Mouse (Mus musculus) hindbrain, embryonic 15.5 days (tissue): ENCODE measurements at regions not wholly inside any gene's neighbourhood (a gene's known extent, or its start where the extent isn't known, plus 50 kb on each side); places are given as distances from the start of the nearest gene placed in this dataset.

Experiments used
- ATAC-seq: fragments of 200-750 bp; cut with Nextera tagmentation; 2 replicates; pipeline ENCODE4 v1.8.0; 2017; ENCODE audit warnings: low read depth, moderate number of reproducible peaks, moderate TSS enrichment; ENCODE audit not compliant: low FRiP score
- H3K27ac ChIP-seq: fragments of 300-500 bp; sonication (generic); replicated peaks from 2 replicates; pipeline ENCODE4 v1.5.1; 2015; ENCODE audit warnings: mild to moderate bottlenecking, inconsistent platforms
- H3K27me3 ChIP-seq: fragments of 300-500 bp; sonication (generic); 2 replicates; pipeline ENCODE4 v1.6.1; 2015; ENCODE audit warnings: control low read depth, inconsistent platforms
- H3K36me3 ChIP-seq: fragments of 300-500 bp; sonication (generic); 2 replicates; pipeline ENCODE4 v1.6.1; 2015; ENCODE audit warnings: control low read depth, inconsistent platforms
- H3K4me1 ChIP-seq: fragments of 300-500 bp; sonication (generic); replicated peaks from 2 replicates; pipeline ENCODE4 v1.6.1; 2015; ENCODE audit warnings: control low read depth, inconsistent platforms
- H3K4me2 ChIP-seq: fragments of 300-500 bp; sonication (generic); 2 replicates; pipeline ENCODE4 v1.6.1; 2015; ENCODE audit warnings: moderate library complexity, mild to moderate bottlenecking, inconsistent platforms
- H3K4me3 ChIP-seq: fragments of 300-500 bp; sonication (generic); 2 replicates; pipeline ENCODE4 v1.5.1; 2015; ENCODE audit warnings: mild to moderate bottlenecking, inconsistent platforms
- H3K9ac ChIP-seq: fragments of 300-500 bp; sonication (generic); 2 replicates; pipeline ENCODE4 v1.6.1; 2015; ENCODE audit warnings: inconsistent platforms
- H3K9me3 ChIP-seq: fragments of 300-500 bp; sonication (generic); 2 replicates; pipeline ENCODE4 v1.6.1; 2016; ENCODE audit warnings: control low read depth, inconsistent platforms
- WGBS: fragments of 180-500 bp; shearing (Covaris S2); methylation state at CpG from one replicate; pipeline ENCODE4 v1.1.7; 2015; 5-methylcytosine and 5-hydroxymethylcytosine counted together

GRCm38 (mm10) chr13:90364518-90365027, 275.2 kb upstream of the Xrcc4 start:
- Histone ChIP-seq H3K27me3 (no peaks in the 10 kb centered on the region), H3K4me2 (no peak overlapping the region), H3K4me1 (no peaks in the 10 kb centered on the region), H3K36me3 (no peaks in the 10 kb centered on the region), H3K27ac (no peak overlapping the region), H3K9me3 (no peaks in the 10 kb centered on the region), H3K9ac (no peak overlapping the region), H3K4me3 (no peak overlapping the region)
- 78% methylated on average over 4 of the region's 4 CpGs for WGBS
- ATAC-seq, result no peak

DNA sequence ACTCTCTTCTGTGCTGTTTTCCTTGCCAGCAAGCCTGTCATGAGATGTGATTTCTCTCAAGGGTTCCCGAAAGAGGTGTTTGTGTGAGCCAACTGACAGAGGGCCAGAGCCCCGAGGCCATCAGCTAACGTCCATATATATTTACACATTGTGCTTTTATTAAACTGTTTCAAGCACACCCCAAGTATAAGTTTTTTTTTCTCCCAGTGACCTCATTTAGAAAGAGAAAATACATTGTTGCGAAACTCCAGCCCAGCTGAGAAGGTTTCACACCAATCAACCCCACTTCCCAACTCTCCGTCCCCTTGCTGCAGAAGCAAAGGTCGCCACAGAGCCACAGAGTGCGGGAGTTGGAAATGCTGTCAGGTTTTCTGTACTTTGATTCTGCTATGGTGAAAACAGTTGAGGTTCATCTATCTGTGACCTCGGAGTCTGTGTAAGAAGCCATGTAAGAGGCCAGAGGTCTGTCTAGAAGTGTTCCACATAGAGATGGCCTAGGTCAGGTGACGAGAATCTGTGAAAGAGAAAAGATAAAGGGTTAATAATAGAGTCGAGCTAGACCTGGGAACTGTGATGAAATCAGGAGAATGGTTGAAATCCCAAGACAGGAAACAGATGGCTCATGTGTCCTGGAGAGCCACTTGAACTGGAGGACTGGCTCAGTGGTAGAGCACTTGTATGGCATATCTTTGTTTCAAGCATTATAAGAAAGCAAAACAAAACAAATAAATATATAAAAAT, 270.6 kb upstream of the Xrcc4 start:
- no peak overlapping the region for H3K4me2 ChIP-seq
- no peak for ATAC-seq

GRCm38 (mm10) chr13:90358149-90358548, 268.7 kb upstream of the Xrcc4 start:
- Histone ChIP-seq H3K27ac (no peak overlapping the region), H3K9me3 (no peaks in the 10 kb centered on the region), H3K9ac (no peak overlapping the region), H3K4me1 (no peaks in the 10 kb centered on the region), H3K4me2 (no peak overlapping the region), H3K36me3 (no peaks in the 10 kb centered on the region), H3K4me3 (no peak overlapping the region), H3K27me3 (no peaks in the 10 kb centered on the region)
- no peak for ATAC-seq
- WGBS, result 31% methylated on average over 1 of the region's 1 CpGs

More for the DNA sequence above, 270.6 kb upstream of the Xrcc4 start:
- 71% methylated on average over 10 of the region's 10 CpGs for WGBS
- Histone ChIP-seq H3K9ac (no peak overlapping the region), H3K36me3 (no peaks in the 10 kb centered on the region), H3K4me3 (no peak overlapping the region), H3K4me1 (no peaks in the 10 kb centered on the region), H3K27ac (no peak overlapping the region), H3K27me3 (no peaks in the 10 kb centered on the region), H3K9me3 (no peaks in the 10 kb centered on the region)

DNA sequence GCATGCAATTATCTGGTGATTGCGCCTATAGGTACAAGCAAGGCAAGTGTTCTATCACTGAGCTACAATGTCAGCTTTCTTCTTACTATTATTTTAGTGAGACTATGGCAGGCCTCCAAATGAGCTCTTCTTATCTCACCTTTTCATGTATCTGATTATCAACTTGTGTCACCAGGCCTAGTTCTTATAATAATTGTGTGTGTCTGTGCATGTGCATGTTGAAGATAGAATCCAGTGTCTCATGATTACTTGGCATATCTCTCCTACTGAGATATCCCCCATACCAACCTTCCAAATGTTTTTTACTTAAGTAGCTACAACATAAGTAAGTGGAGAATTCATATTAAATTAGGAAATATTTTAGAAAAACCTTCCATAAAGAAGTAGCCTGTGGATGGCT, 266.2 kb upstream of the Xrcc4 start:
- no peak overlapping the region for H3K4me3 ChIP-seq
- H3K9ac ChIP-seq, result no peak overlapping the region
- H3K4me1 ChIP-seq, result no peaks in the 10 kb centered on the region
- no peak for ATAC-seq
- H3K27me3 ChIP-seq, result no peaks in the 10 kb centered on the region
- H3K9me3 ChIP-seq, result no peaks in the 10 kb centered on the region
- H3K4me2 ChIP-seq, result no peak overlapping the region
- WGBS, result 96% methylated on average over 1 of the region's 1 CpGs
- H3K27ac ChIP-seq, result no peak overlapping the region
- no peaks in the 10 kb centered on the region for H3K36me3 ChIP-seq

DNA sequence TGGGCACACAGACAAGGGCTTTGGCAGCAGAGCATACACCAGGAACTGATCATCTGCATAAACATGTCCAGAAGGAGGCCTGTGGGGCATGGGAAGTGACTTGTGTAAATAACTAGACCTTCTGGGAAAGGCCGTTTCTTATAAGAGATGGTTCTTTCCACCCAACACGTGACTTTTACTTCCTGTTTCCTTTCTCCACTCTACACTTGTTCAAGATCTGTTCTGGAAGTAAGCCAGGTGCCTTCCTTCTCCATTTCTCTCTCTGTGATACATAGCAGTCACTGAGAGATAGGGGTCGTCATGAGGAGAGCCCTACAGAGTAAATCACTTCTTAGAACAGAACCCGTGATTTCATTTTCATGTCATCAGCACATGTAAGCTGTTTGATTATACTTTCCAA, 253.4 kb upstream of the Xrcc4 start:
- H3K4me3 ChIP-seq, result no peak overlapping the region
- no peak overlapping the region for H3K9ac ChIP-seq
- no peak overlapping the region for H3K4me2 ChIP-seq
- H3K36me3 ChIP-seq, result no peaks in the 10 kb centered on the region
- no peak for ATAC-seq
- WGBS, result 82% methylated on average over 4 of the region's 4 CpGs
- no peak overlapping the region for H3K27ac ChIP-seq
- H3K4me1 ChIP-seq, result no peaks in the 10 kb centered on the region
- H3K9me3 ChIP-seq, result no peaks in the 10 kb centered on the region
- no peaks in the 10 kb centered on the region for H3K27me3 ChIP-seq

- H3K9ac ChIP-seq, result no peak overlapping the region
- H3K9me3 ChIP-seq, result no peaks in the 10 kb centered on the region
- no peaks in the 10 kb centered on the region for H3K36me3 ChIP-seq
- WGBS, result 85% methylated on average over 8 of the region's 8 CpGs
- no peak for ATAC-seq
- H3K4me2 ChIP-seq, result no peak overlapping the region
- H3K27ac ChIP-seq, result no peak overlapping the region
- H3K4me3 ChIP-seq, result no peak overlapping the region
- no peaks in the 10 kb centered on the region for H3K27me3 ChIP-seq
- H3K4me1 ChIP-seq, result no peaks in the 10 kb centered on the region
Observed at GRCm38 (mm10) chr13:90341597-90342212, 252.3 kb upstream of the Xrcc4 start.

DNA sequence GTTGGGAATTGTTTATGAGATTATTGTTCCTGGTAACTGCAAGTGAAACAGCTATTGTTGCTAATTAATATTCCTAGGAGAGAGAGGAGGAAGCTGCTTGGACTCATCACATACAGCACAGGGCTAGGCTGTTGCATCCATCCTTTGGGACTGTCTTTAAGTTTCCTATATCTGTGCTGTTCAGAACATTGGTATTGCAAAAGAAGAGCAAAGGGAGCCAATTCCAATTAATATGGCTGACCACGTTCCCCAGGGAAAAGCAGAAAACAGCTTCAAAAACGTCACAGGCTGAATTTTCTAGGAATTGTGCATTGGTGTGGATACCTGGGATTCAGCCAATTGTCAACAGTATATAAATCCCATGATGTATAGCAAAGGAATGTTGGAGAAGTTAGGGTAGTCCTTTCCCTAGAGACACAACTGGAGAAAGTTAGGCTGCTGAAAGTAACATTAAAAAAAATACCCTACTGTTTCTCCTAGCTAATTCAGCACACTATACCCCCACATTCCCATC, 251.3 kb upstream of the Xrcc4 start:
- H3K27ac ChIP-seq, result no peak overlapping the region
- no peaks in the 10 kb centered on the region for H3K9me3 ChIP-seq
- no peak for ATAC-seq
- no peaks in the 10 kb centered on the region for H3K36me3 ChIP-seq
- no peak overlapping the region for H3K4me2 ChIP-seq
- H3K27me3 ChIP-seq, result no peaks in the 10 kb centered on the region
- no peak overlapping the region for H3K9ac ChIP-seq
- H3K4me1 ChIP-seq, result no peaks in the 10 kb centered on the region
- WGBS, result 66% methylated on average over 2 of the region's 2 CpGs
- no peak overlapping the region for H3K4me3 ChIP-seq

GRCm38 (mm10) chr13:90337591-90337990, 248.2 kb upstream of the Xrcc4 start:
- no peak overlapping the region for H3K4me3 ChIP-seq
- no peaks in the 10 kb centered on the region for H3K27me3 ChIP-seq
- no peaks in the 10 kb centered on the region for H3K36me3 ChIP-seq
- WGBS, result 85% methylated on average over 1 of the region's 1 CpGs
- no peak for ATAC-seq
- H3K4me2 ChIP-seq, result no peak overlapping the region
- no peaks in the 10 kb centered on the region for H3K9me3 ChIP-seq
- H3K27ac ChIP-seq, result no peak overlapping the region
- H3K4me1 ChIP-seq, result no peaks in the 10 kb centered on the region
- no peak overlapping the region for H3K9ac ChIP-seq

DNA sequence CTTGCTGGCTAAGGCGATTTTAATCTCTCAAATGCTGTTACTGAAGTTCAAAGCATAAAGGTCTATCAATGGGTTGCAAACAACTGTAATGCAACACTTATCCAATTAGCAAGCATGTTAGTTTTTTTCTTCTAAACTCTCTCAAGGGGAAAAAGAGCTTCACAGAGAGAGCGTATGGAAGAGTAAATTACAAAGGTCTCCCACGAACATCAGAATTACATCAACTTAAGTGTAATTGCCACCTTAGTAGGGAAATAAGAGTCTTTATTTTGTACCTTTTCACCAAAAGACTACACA, 246.3 kb upstream of the Xrcc4 start:
- H3K9ac ChIP-seq, result no peak overlapping the region
- no peaks in the 10 kb centered on the region for H3K9me3 ChIP-seq
- H3K27me3 ChIP-seq, result no peaks in the 10 kb centered on the region
- WGBS, result 61% methylated on average over 3 of the region's 3 CpGs
- no peak overlapping the region for H3K4me2 ChIP-seq
- H3K4me3 ChIP-seq, result no peak overlapping the region
- no peak for ATAC-seq
- no peaks in the 10 kb centered on the region for H3K4me1 ChIP-seq
- no peaks in the 10 kb centered on the region for H3K36me3 ChIP-seq
- no peak overlapping the region for H3K27ac ChIP-seq

GRCm38 (mm10) chr13:90334934-90335740, 245.7 kb upstream of the Xrcc4 start:
- H3K27me3 ChIP-seq, result no peaks in the 10 kb centered on the region
- H3K36me3 ChIP-seq, result no peaks in the 10 kb centered on the region
- no peak overlapping the region for H3K4me2 ChIP-seq
- 57% methylated on average over 6 of the region's 6 CpGs for WGBS
- H3K9me3 ChIP-seq, result no peaks in the 10 kb centered on the region
- ATAC-seq, result no peak
- H3K9ac ChIP-seq, result no peak overlapping the region
- H3K4me3 ChIP-seq, result no peak overlapping the region
- no peaks in the 10 kb centered on the region for H3K4me1 ChIP-seq
- no peak overlapping the region for H3K27ac ChIP-seq

DNA sequence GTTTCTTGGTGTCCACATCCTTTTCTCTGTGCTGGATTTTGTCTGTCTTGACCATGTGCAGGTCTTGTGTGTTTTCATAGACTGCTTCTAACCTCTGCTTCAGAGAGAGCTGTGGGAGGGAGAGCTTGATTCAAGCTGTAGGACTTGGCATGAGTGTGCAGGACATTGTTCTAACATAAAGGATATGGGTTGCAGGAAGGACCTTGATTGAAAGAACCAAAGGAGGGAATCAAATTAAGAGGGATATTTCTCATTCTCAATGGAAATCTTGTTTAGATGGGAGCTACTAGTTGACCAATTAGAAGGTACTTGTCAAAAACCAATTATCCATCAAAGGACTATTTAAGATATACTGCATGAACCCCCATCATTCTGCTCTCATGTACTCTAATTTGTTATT, 244.9 kb upstream of the Xrcc4 start:
- no peaks in the 10 kb centered on the region for H3K9me3 ChIP-seq
- no peak for ATAC-seq

GRCm38 (mm10) chr13:90325226-90325625, 235.8 kb upstream of the Xrcc4 start:
- H3K27me3 ChIP-seq, result no peaks in the 10 kb centered on the region
- H3K9me3 ChIP-seq, result no peaks in the 10 kb centered on the region
- no peak overlapping the region for H3K27ac ChIP-seq
- ATAC-seq, result no peak
- no peak overlapping the region for H3K4me3 ChIP-seq
- no peak overlapping the region for H3K4me2 ChIP-seq
- no peaks in the 10 kb centered on the region for H3K4me1 ChIP-seq
- no peaks in the 10 kb centered on the region for H3K36me3 ChIP-seq
- H3K9ac ChIP-seq, result no peak overlapping the region
- 86% methylated on average over 3 of the region's 3 CpGs for WGBS

More for the DNA sequence above, 244.9 kb upstream of the Xrcc4 start:
- H3K4me1 ChIP-seq, result no peaks in the 10 kb centered on the region
- no peak overlapping the region for H3K27ac ChIP-seq
- no peak overlapping the region for H3K4me3 ChIP-seq
- no peaks in the 10 kb centered on the region for H3K27me3 ChIP-seq
- H3K36me3 ChIP-seq, result no peaks in the 10 kb centered on the region
- no peak overlapping the region for H3K4me2 ChIP-seq
- no peak overlapping the region for H3K9ac ChIP-seq
